Mouse (Mus musculus): ENCODE results near the gene Gm7271. TPM values are rescaled to one million over a fixed set of nuclear protein-coding genes. Genes with fewer than 3 reads are reported as not detected.

The Gm7271 gene
- not detected for polyA plus RNA-seq (2021)

DNA sequence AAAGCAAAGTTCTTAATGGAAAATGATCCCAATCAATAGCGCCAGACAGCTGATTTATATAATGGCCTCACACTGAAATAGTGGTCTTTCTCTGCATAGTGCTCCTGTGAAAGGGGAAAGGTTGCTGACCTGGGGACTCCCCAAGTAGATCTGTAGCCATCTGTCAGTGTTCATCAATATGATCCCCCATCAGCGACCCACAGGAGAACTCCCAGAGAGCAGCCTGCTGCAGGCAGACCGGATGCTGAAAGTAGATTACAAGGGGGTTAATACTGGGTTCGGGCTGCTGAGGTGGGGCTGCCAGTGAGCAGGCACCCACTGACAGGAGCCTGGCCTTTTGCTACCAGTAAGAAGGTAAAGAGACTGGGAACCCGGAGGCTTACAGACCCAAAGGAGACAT lies at the start of gene Gm7271:
TSS of gene Gm7271 (plus strand) at position 230 of the 400 bp plus-strand sequence.
- ATAC-seq (no peak), DNase-seq (ENCODE audit: low read depth, low spot score) (no peak)
- TF ChIP-seq CTCF (IDR thresholded peaks at IDR 0.05): no peak
- ChIA-PET POLR2A (no interaction called here), CTCF (no interaction called here)
- in situ Hi-C loops (cut with MboI; ENCODE audit: low pct_unique_long_range_greater_than_20kb): no loop called here
- peaks cover 26% of the 10 kb centered on the region for H3K27me3 ChIP-seq

DNA sequence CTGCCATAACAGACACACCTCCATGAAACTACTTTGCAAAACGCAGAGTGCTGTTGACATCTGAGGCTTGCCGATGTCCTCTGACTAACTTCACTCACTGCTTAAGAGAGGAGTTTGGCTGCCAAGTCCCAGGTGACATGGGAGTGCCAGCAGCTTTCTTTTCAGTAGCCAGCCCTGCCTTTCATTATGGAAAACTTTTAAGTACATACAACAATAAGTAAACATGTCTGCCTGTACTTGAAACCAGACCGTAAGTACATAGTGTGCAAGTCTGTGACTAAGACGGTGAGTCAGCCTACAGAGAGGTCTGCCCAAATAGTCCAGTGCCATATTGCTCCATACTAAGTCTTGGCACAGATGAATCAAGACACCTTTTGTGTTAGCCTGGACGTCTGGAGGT lies 46.7 kb upstream of the Gm7271 start:
- no peak for TF ChIP-seq CTCF (IDR thresholded peaks at IDR 0.05)
- in situ Hi-C loops (cut with MboI; ENCODE audit: low pct_unique_long_range_greater_than_20kb): no loop called here
- ChIA-PET CTCF (no interaction called here), POLR2A (no interaction called here)
- ATAC-seq (no peak), DNase-seq (ENCODE audit: low read depth, low spot score) (no peak)
- no peaks in the 10 kb centered on the region for H3K27me3 ChIP-seq

DNA sequence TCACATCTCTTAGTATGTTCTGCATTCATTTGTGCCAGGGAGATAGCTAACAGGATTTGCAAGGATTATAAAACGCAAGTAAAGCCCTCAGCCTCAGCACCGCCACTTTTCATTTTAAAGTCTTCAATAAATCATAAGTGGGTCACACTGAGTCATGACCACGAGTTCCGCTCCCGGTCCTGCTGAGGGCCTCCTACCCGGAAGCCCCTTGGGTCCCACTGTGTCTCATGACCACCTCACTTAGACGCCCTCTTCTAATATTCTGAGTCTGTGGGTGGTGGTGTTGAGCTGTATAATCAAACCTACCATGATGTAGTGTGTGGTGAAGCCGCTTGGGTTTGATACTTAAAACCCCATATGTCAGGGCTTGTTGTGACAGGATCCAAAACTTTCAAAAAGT lies 46.1 kb upstream of the Gm7271 start:
- no peak for TF ChIP-seq CTCF (IDR thresholded peaks at IDR 0.05)
- ChIA-PET POLR2A (no interaction called here), CTCF (no interaction called here)
- no peak for ATAC-seq
- in situ Hi-C loops (cut with MboI; ENCODE audit: low pct_unique_long_range_greater_than_20kb): no loop called here
- H3K27me3 ChIP-seq: no peaks in the 10 kb centered on the region
- no peak for DNase-seq (ENCODE audit: low read depth, low spot score)

DNA sequence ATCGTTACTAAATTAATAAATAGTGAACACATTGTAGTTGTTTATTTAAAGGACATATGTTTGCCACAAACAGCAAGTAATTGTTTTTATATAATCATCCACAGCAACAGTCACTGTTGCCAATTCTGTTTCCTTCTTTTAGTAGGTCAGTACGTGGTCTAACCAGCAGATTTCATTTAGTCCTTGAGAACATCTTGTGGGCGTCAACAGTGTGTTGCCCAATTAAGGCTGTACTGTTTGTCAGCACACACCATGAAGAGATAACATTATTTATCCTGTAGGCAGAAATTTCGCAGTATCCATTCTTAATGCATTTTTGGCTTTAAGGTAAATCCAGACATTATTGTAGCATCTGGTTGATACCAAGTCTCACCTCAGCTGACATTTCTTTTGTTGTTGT lies 42.4 kb upstream of the Gm7271 start:
- CTCF ChIA-PET: no interaction called here
- ATAC-seq (no peak), DNase-seq (ENCODE audit: low read depth, low spot score) (no peak)
- H3K27me3 ChIP-seq: peaks cover 4% of the 10 kb centered on the region
- in situ Hi-C loops (cut with MboI; ENCODE audit: low pct_unique_long_range_greater_than_20kb): no loop called here
- POLR2A ChIA-PET: no interaction called here
- no peak for TF ChIP-seq CTCF (IDR thresholded peaks at IDR 0.05)

DNA sequence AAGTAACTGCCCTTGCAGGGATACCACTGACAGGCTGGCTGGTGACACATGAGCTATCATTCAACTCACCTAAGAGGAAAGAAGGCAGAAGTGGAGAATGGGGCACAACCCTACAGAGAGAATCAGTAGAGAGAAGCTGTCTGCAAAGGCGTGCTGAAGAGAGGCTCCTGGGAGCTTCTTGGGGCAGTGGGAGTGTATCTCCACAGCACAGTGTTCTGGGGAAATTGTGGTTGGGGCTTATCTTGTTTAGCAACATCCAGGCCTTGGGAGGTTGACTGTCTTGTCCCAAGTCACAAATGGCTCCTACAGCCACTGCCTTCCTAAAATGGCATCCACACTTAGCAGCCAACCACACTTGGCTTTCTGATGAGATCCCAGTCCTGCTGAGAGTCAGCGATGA lies 8.9 kb upstream of the Gm7271 start:
- DNase-seq (ENCODE audit: low read depth, low spot score) (no peak), ATAC-seq (no peak)
- in situ Hi-C loops (cut with MboI; ENCODE audit: low pct_unique_long_range_greater_than_20kb): loop anchor here (5.0 kb wide), 1 partner anchor 37 kb away; no protein-coding TSS in a partner anchor
- H3K27me3 ChIP-seq: peaks cover 12% of the 10 kb centered on the region
- ChIA-PET CTCF (no interaction called here), POLR2A (no interaction called here)
- TF ChIP-seq CTCF (IDR thresholded peaks at IDR 0.05): no peak

DNA sequence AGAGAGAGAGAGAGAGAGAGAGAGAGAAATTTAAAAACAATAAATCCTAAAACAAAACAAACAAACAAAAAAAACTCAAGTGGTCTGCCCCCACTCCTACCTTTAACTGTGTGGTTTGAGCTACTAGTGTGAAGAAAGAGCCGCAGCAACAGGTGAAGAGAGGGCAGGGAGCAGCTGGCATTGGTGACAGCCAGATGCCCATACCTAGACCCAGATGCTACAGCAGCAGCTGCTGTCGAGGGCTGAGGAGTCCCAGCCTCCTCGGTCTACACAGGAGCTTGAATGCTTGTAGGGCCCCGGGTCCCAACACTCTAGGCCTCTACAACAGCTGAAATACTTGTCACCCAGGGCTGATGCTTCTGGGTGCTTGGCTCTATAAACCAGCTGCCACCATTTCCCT lies 7.0 kb upstream of the Gm7271 start:
- POLR2A ChIA-PET: no interaction called here
- in situ Hi-C loops (cut with MboI; ENCODE audit: low pct_unique_long_range_greater_than_20kb): no loop called here
- no peak for TF ChIP-seq CTCF (IDR thresholded peaks at IDR 0.05)
- no peak for ATAC-seq
- CTCF ChIA-PET: no interaction called here
- no peak for DNase-seq (ENCODE audit: low read depth, low spot score)
- H3K27me3 ChIP-seq: peaks cover 16% of the 10 kb centered on the region

DNA sequence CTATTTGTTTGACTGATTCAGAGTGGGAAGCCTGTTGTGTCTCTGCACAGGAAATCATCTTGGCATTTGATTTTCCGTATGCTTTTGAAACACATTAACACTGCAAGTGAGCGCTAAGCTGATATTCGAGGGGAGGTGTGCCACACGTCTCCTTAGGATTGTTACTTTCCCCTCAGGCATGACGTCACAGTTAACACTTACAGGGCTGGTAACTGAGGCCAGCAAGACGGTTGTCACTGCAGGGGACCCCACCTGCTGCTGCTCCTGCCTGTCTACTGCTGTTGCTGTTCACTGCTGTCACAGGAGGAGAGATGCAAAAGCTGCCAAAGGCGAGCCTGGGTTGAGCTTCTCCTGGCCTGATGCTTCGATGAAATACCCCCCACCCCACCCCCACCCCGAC lies 6.1 kb upstream of the Gm7271 start:
- TF ChIP-seq CTCF (IDR thresholded peaks at IDR 0.05): no peak
- CTCF ChIA-PET: no interaction called here
- H3K27me3 ChIP-seq: peaks cover 14% of the 10 kb centered on the region
- no peak for ATAC-seq
- POLR2A ChIA-PET: no interaction called here
- no peak for DNase-seq (ENCODE audit: low read depth, low spot score)
- in situ Hi-C loops (cut with MboI; ENCODE audit: low pct_unique_long_range_greater_than_20kb): no loop called here

DNA sequence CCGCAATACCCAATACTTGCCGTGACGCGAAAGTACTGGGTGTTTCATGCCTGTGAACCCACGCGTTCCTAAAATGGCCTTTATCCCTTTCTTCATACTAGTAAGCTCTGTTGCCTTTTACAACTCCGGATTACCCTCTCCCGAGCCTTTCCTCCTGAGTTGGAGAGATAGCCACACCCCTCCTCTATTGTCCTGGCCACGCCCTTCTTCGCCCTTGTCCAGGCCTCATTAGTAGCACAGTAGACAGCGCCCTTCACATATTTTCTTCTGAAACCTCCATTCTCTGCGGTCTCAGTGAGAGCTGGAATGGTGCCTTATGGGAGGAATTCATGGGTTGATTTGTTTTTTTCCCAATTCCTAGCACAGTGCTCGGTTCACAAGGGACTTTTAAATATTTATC lies 11.3 kb downstream of the Gm7271 start:
- in situ Hi-C loops (cut with MboI; ENCODE audit: low pct_unique_long_range_greater_than_20kb): no loop called here
- POLR2A ChIA-PET: no interaction called here
- DNase-seq (ENCODE audit: low read depth, low spot score) (no peak), ATAC-seq (no peak)
- peaks cover 12% of the 10 kb centered on the region for H3K27me3 ChIP-seq
- CTCF ChIA-PET: no interaction called here
- TF ChIP-seq CTCF (IDR thresholded peaks at IDR 0.05): no peak

DNA sequence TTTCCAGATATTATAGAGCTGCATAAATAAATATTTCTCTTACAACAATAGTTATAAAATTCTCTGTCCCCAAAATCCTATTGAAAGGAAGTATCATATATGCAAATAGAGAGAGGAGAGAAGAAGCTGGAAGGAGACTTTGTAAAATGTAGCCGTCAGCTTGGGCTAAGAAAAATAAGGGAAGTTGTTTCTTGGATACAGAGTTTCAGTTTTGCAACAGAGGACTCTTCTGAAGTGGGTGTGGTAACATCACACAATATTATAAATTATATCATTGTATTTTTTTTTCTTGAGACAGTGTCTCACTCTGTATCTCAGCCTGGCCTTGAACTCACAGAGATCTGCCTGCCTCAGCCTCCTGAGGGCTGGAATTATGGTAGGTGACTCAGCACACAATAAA lies 38.6 kb downstream of the Gm7271 start:
- TF ChIP-seq CTCF (IDR thresholded peaks at IDR 0.05): no peak
- no peak for DNase-seq (ENCODE audit: low read depth, low spot score)
- CTCF ChIA-PET: no interaction called here
- peaks cover 17% of the 10 kb centered on the region for H3K27me3 ChIP-seq
- POLR2A ChIA-PET: no interaction called here
- in situ Hi-C loops (cut with MboI; ENCODE audit: low pct_unique_long_range_greater_than_20kb): loop anchor here (10.0 kb wide), 1 partner anchor 388 kb away; no protein-coding TSS in a partner anchor
- ATAC-seq: no peak

DNA sequence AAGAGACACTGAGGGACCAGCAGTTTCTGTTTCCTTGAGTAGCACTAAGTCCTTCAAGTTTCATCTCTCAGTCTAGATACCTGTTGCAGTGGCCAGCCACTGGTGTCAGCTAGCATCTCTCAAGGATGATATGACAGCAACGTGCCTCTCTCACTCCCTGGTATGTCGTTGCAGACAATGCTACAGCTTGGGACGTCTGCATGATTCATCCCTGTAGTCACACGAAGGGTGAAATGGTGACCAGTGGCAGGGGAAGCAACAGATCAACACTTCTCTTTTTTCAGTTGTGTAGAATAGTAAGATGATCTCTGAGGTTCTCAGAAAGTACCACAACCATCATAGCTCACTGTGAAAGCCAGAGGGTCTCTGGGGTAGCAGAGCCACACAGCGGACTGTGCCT lies 40.8 kb downstream of the Gm7271 start:
- ChIA-PET CTCF (interaction anchor here (1.0 to 1.2 kb wide), 2 partner anchors 10 to 16 kb away, joined by 4 to 5 read pairs; no protein-coding TSS in a partner anchor), POLR2A (no interaction called here)
- H3K27me3 ChIP-seq: peaks cover 5% of the 10 kb centered on the region
- TF ChIP-seq CTCF (IDR thresholded peaks at IDR 0.05): no peak
- no peak for DNase-seq (ENCODE audit: low read depth, low spot score)
- in situ Hi-C loops (cut with MboI; ENCODE audit: low pct_unique_long_range_greater_than_20kb): loop anchor here (10.0 kb wide), 1 partner anchor 390 kb away; no protein-coding TSS in a partner anchor
- no peak for ATAC-seq

DNA sequence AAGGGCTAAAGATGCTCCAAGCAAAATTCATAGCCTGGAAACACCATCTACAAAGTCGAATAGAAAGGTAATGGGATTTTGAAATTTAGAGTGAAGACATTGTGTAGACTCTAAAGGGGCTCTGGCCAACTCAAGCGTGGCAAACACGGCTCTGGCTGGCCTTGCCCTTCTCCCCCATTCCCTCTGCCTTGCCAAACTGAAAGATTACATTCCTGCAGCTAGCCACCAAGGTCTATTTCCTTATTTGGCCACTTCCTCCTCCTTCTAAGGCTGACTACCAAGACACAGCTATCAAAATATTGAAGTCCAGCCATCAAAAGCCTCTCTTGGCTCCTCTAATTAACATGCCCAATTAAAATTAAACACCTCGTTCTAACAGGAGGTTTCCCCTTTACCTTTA lies 41.2 kb downstream of the Gm7271 start:
- TF ChIP-seq CTCF (IDR thresholded peaks at IDR 0.05): no peak
- in situ Hi-C loops (cut with MboI; ENCODE audit: low pct_unique_long_range_greater_than_20kb): loop anchor here (10.0 kb wide), 1 partner anchor 390 kb away; no protein-coding TSS in a partner anchor
- peaks cover under 1% of the 10 kb centered on the region for H3K27me3 ChIP-seq
- ATAC-seq (no peak), DNase-seq (ENCODE audit: low read depth, low spot score) (no peak)
- ChIA-PET POLR2A (no interaction called here), CTCF (interaction anchor here (1.0 to 1.2 kb wide), 3 partner anchors 10 to 41 kb away, joined by 4 to 5 read pairs (median 4); no protein-coding TSS in a partner anchor)

DNA sequence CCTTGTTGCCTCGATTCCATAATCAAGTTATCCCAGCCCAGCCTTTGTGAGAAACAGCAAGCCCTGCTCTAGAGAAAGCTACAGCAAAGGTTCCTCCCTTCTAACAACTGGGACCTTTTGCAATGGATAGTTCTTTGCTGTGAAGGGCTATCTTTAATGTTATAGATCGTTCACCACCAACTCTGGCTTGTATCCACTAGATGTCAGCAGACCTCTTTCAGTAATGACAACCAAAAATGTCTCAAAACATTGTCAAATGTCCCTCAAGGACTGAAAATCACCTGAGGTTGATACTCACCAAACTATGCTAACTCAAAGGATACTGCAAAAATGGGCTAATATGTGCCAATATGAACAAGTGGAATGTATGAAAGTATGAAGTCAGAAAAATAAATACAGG lies 42.0 kb downstream of the Gm7271 start:
- CTCF ChIA-PET: interaction anchor here (1.0 kb wide), 1 partner anchor 41 kb away, joined by 4 read pairs; no protein-coding TSS in a partner anchor
- peak; percentile 60 for TF ChIP-seq CTCF (IDR thresholded peaks at IDR 0.05)
- H3K27me3 ChIP-seq: no peaks in the 10 kb centered on the region
- POLR2A ChIA-PET: no interaction called here
- in situ Hi-C loops (cut with MboI; ENCODE audit: low pct_unique_long_range_greater_than_20kb): loop anchor here (10.0 kb wide), 1 partner anchor 391 kb away; no protein-coding TSS in a partner anchor
- ATAC-seq (peak; percentile 15), DNase-seq (ENCODE audit: low read depth, low spot score) (no peak)

Measured in Patski (cell line).